Mouse (Mus musculus) stomach, embryonic 15.5 days (tissue): Measurements from ENCODE around the gene Pdlim5. TPM values are rescaled to one million over a fixed set of nuclear protein-coding genes. Genes with fewer than 3 reads are reported as not detected.
A peak's percentile ranks its signal among the peaks of the same experiment; 100 is the strongest.

Experiments used
- ATAC-seq: fragments of 200-750 bp; cut with Nextera tagmentation; 2 replicates; pipeline ENCODE4 v1.8.0; 2017; ENCODE audit warnings: low read depth, moderate number of reproducible peaks, moderate TSS enrichment; ENCODE audit not compliant: insufficient read depth, low FRiP score
- H3K27ac ChIP-seq: fragments of 300-500 bp; sonication (generic); 2 replicates; pipeline ENCODE4 v1.5.1; 2015; ENCODE audit warnings: mild to moderate bottlenecking, inconsistent platforms
- H3K27me3 ChIP-seq: fragments of 300-500 bp; sonication (generic); replicated peaks from 2 replicates; pipeline ENCODE4 v1.6.1; 2015; ENCODE audit warnings: inconsistent platforms
- H3K36me3 ChIP-seq: fragments of 300-500 bp; sonication (generic); 2 replicates; pipeline ENCODE4 v1.6.1; 2015; ENCODE audit warnings: inconsistent platforms
- H3K4me1 ChIP-seq: fragments of 300-500 bp; sonication (generic); 2 replicates; pipeline ENCODE4 v1.6.1; 2015; ENCODE audit warnings: inconsistent platforms
- H3K4me2 ChIP-seq: fragments of 300-500 bp; sonication (generic); 2 replicates; pipeline ENCODE4 v1.6.1; 2015; ENCODE audit warnings: mild to moderate bottlenecking, inconsistent platforms
- H3K4me3 ChIP-seq: fragments of 300-500 bp; sonication (generic); replicated peaks from 2 replicates; pipeline ENCODE4 v1.5.1; 2015; ENCODE audit warnings: inconsistent platforms
- H3K9ac ChIP-seq: fragments of 300-500 bp; sonication (generic); 2 replicates; pipeline ENCODE4 v1.6.1; 2015; ENCODE audit warnings: inconsistent platforms
- H3K9me3 ChIP-seq: fragments of 300-500 bp; sonication (generic); 2 replicates; pipeline ENCODE4 v1.6.1; 2016; ENCODE audit warnings: inconsistent platforms
- WGBS: fragments of 180-500 bp; shearing (Covaris S2); methylation state at CpG from one replicate; pipeline ENCODE4 v1.1.7; 2015; 5-methylcytosine and 5-hydroxymethylcytosine counted together
- polyA plus RNA-seq: library from polyadenylated mRNA; unstranded; fragments of >200 nt; fragmentation: Nextera tagmentation; extraction: Ambion mirVana; gene quantifications from 2 replicates; pipeline ENCODE4 v1.2.1, GENCODE M21; 2015

Gene Pdlim5
- polyA plus RNA-seq, 1 experiment from 2014 or later, result 35.9 TPM

DNA sequence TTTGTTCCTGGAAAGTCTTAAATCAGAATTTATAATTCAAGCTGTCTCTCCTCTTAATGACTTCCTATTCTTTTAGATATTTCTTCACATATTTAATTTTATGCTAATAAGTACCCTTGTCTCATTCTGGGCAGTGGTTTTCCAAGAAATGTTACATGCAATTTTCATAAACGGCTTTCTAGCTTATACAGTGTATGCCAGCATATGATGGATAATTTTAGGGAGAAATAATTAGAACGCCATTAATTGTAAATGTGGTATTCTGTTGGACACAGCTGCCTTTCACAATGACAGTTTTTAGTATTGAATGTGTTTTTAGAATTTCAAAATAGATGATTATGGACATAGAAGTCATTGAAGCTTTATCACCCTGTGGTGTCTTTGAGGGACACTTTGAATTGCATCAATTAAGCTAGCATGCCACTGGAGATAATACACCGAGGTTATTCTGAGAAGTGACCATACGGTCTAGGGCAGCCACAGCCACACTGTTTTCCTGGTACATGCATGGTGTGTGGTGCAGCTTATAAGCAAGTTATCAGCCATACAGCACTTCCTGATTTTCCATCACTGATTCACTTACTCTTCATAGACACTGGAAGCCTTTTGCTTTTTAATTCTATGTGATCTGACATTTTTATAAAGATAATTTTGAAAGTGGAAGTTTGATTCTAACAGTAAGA lies 63.5 kb downstream of the Pdlim5 start:
- no peak for ATAC-seq
- no peak overlapping the region for H3K9ac ChIP-seq
- no peaks in the 10 kb centered on the region for H3K4me1 ChIP-seq
- H3K9me3 ChIP-seq, result no peaks in the 10 kb centered on the region
- H3K27me3 ChIP-seq, result no peaks in the 10 kb centered on the region
- no peak overlapping the region for H3K4me3 ChIP-seq
- WGBS, result 79% methylated on average over 4 of the region's 4 CpGs
- H3K4me2 ChIP-seq, result no peak overlapping the region
- H3K27ac ChIP-seq, result no peak overlapping the region
- H3K36me3 ChIP-seq, result no peaks in the 10 kb centered on the region

GRCm38 (mm10) chr3:142330425-142330824 lies 65.1 kb downstream of the Pdlim5 start:
- H3K4me3 ChIP-seq, result no peak overlapping the region

DNA sequence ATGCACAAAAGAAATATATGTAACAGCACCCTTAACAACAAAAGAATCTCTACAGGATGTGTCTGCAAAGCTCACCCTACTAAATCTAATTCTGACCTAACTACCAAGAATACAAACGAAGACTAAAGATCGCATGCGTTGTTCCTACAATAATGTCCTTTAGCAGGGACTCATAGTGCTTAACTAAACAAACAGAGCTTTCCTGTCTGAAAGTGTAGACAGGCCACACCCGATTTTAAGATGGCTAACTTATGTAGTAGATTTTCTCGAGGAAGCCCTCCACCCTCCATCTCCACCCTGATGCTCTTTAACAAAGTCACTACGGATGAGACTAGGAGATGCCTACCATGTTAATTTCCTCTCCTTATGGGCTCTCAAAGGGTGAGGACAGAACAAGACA lies 71.9 kb downstream of the Pdlim5 start:
- Histone ChIP-seq H3K4me2 (no peak overlapping the region), H3K4me3 (no peak overlapping the region), H3K4me1 (no peaks in the 10 kb centered on the region), H3K9me3 (no peaks in the 10 kb centered on the region), H3K27me3 (no peaks in the 10 kb centered on the region), H3K36me3 (no peaks in the 10 kb centered on the region), H3K9ac (no peak overlapping the region), H3K27ac (no peak overlapping the region)
- no peak for ATAC-seq
- WGBS, result 55% methylated on average over 6 of the region's 6 CpGs

More at GRCm38 (mm10) chr3:142330425-142330824, 65.1 kb downstream of the Pdlim5 start:
- 66% methylated on average over 3 of the region's 3 CpGs for WGBS
- Histone ChIP-seq H3K4me1 (no peaks in the 10 kb centered on the region), H3K27me3 (no peaks in the 10 kb centered on the region), H3K4me2 (no peak overlapping the region), H3K9me3 (no peaks in the 10 kb centered on the region), H3K27ac (no peak overlapping the region), H3K9ac (no peak overlapping the region), H3K36me3 (no peaks in the 10 kb centered on the region)
- ATAC-seq, result no peak

DNA sequence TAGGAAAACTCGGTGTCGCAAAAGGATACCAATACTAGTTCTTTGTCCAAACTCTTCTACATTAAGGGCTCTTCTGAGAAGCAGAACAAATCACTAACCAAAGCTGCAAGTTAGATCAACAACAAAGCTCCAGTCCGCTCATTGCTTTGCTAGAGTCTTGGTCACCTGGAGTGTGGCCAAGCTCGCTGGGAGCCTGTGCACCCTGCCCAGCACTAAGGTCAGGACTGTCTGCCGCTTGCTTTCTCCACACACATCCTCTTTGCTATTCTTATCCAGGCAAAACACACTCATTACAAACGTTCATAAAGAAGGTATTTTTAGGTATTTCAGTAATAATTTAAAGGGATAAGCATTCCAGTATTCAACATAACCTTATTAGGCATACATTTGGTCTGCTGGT lies 73.6 kb downstream of the Pdlim5 start:
- 59% methylated on average over 6 of the region's 6 CpGs for WGBS
- Histone ChIP-seq H3K9me3 (no peaks in the 10 kb centered on the region), H3K27me3 (no peaks in the 10 kb centered on the region), H3K4me1 (no peaks in the 10 kb centered on the region), H3K4me2 (no peak overlapping the region), H3K36me3 (no peaks in the 10 kb centered on the region), H3K27ac (no peak overlapping the region), H3K4me3 (no peak overlapping the region), H3K9ac (no peak overlapping the region)
- ATAC-seq, result no peak

- Histone ChIP-seq H3K27me3 (no peaks in the 10 kb centered on the region), H3K4me2 (no peak overlapping the region), H3K9me3 (no peaks in the 10 kb centered on the region), H3K9ac (no peak overlapping the region), H3K36me3 (no peaks in the 10 kb centered on the region), H3K4me3 (no peak overlapping the region), H3K4me1 (no peaks in the 10 kb centered on the region), H3K27ac (peak overlapping the region; percentile 41; the same call in 1 of the 2 replicates)
- 50% methylated on average over 2 of the region's 2 CpGs for WGBS
- ATAC-seq, result peak; percentile 90
Measured at GRCm38 (mm10) chr3:142318147-142318546, 77.3 kb downstream of the Pdlim5 start.

- H3K9ac ChIP-seq, result no peak overlapping the region
- WGBS, result 61% methylated on average over 2 of the region's 2 CpGs
- no peaks in the 10 kb centered on the region for H3K36me3 ChIP-seq
- no peak overlapping the region for H3K4me3 ChIP-seq
- H3K9me3 ChIP-seq, result no peaks in the 10 kb centered on the region
- H3K27me3 ChIP-seq, result no peaks in the 10 kb centered on the region
- no peaks in the 10 kb centered on the region for H3K4me1 ChIP-seq
- no peak for ATAC-seq
- H3K27ac ChIP-seq, result no peak overlapping the region
- no peak overlapping the region for H3K4me2 ChIP-seq
Measured at GRCm38 (mm10) chr3:142316138-142316740, 79.3 kb downstream of the Pdlim5 start.

DNA sequence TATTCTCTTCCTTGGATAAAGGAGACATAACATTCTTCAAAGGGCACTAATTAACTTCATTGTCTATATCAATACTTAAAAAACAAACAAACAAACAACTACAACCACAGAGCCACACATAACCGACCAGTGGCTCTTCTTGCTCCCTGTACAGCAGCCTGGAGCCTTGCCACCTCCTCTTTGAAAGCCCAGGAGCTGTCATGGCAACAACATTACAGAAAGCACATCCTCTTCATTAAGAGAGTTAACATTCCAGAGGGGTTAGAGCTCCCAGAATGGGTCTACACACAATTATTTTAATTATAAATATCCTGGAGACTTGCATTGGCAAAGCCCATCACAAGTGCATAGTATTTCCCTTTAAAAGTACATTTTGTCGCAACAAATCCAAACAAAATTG lies 84.4 kb downstream of the Pdlim5 start:
- no peak overlapping the region for H3K4me3 ChIP-seq
- 0 out of 2 replicates have a peak, but pooled peaks cover 5% of the 10 kb centered on the region for H3K4me1 ChIP-seq
- no peak for ATAC-seq
- H3K9ac ChIP-seq, result no peak overlapping the region
- no peaks in the 10 kb centered on the region for H3K27me3 ChIP-seq
- H3K27ac ChIP-seq, result no peak overlapping the region
- no peak overlapping the region for H3K4me2 ChIP-seq
- no peaks in the 10 kb centered on the region for H3K36me3 ChIP-seq
- no peaks in the 10 kb centered on the region for H3K9me3 ChIP-seq
- WGBS, result 44% methylated on average over 2 of the region's 2 CpGs

DNA sequence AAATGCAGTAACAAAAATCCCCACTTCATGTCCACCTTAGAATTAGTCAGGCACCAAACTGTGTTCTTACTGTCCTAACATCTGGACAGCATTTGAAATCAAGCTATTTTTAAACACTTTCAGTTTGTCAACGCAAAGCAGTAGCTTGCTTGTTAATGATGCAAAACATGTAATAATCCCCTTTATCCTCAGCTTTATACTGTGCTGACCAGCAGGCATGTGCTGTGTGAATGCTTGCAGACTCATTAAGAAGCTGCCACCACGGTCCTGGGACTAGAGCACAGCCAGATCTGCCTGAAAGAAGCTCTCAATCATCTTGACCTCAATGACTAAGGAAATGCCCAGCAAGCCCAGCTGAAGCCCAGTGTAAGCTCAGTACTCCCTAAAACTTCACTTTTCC lies 85.0 kb downstream of the Pdlim5 start:
- no peak for ATAC-seq
- no peak overlapping the region for H3K4me2 ChIP-seq
- 52% methylated on average over 2 of the region's 2 CpGs for WGBS
- H3K9ac ChIP-seq, result no peak overlapping the region
- H3K36me3 ChIP-seq, result no peaks in the 10 kb centered on the region
- no peaks in the 10 kb centered on the region for H3K9me3 ChIP-seq
- H3K27me3 ChIP-seq, result no peaks in the 10 kb centered on the region
- H3K4me1 ChIP-seq, result 0 out of 2 replicates have a peak, but pooled peaks cover 5% of the 10 kb centered on the region
- no peak overlapping the region for H3K4me3 ChIP-seq
- no peak overlapping the region for H3K27ac ChIP-seq

- no peaks in the 10 kb centered on the region for H3K4me1 ChIP-seq
- H3K36me3 ChIP-seq, result no peaks in the 10 kb centered on the region
- WGBS, result 84% methylated on average over 7 of the region's 7 CpGs
- H3K27ac ChIP-seq, result no peak overlapping the region
- H3K4me2 ChIP-seq, result no peak overlapping the region
- no peak for ATAC-seq
- no peak overlapping the region for H3K9ac ChIP-seq
- H3K4me3 ChIP-seq, result no peak overlapping the region
- no peaks in the 10 kb centered on the region for H3K9me3 ChIP-seq
- no peaks in the 10 kb centered on the region for H3K27me3 ChIP-seq
Measured at GRCm38 (mm10) chr3:142295287-142295676, 100.2 kb downstream of the Pdlim5 start.

DNA sequence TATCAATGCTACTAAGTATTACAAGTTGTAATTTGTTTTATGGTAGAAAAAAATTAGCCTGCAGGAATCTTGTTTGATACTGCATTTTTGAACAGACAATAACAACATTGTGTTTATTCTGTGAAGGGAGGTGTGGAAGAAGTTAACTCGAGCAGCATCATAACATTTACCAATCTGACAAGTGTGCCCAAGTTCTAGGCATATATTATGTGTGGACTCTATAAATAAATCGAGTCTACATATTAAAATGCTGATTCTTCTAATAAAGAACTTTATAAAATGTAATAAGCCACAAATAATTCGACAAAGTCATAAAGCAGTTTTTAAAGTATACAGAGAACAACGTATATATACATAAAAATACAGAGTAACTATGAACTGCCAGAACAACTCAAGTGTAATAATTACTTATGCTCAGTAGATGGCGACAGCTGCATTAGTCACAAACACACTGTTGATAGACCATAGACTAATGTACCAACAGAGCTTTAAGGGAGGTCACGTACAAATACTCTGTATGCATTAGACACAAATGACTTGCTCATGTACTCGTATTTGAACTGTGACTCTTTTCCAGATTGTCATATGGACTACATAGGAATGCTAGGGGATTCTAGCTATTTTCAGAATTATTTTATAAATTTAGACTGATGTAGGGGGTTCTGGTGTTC lies 100.7 kb downstream of the Pdlim5 start:
- no peak overlapping the region for H3K27ac ChIP-seq
- no peaks in the 10 kb centered on the region for H3K27me3 ChIP-seq
- H3K4me3 ChIP-seq, result no peak overlapping the region
- no peaks in the 10 kb centered on the region for H3K4me1 ChIP-seq
- H3K4me2 ChIP-seq, result no peak overlapping the region
- no peak overlapping the region for H3K9ac ChIP-seq
- H3K9me3 ChIP-seq, result no peaks in the 10 kb centered on the region
- no peak for ATAC-seq
- H3K36me3 ChIP-seq, result no peaks in the 10 kb centered on the region
- WGBS, result 23% methylated on average over 7 of the region's 7 CpGs

DNA sequence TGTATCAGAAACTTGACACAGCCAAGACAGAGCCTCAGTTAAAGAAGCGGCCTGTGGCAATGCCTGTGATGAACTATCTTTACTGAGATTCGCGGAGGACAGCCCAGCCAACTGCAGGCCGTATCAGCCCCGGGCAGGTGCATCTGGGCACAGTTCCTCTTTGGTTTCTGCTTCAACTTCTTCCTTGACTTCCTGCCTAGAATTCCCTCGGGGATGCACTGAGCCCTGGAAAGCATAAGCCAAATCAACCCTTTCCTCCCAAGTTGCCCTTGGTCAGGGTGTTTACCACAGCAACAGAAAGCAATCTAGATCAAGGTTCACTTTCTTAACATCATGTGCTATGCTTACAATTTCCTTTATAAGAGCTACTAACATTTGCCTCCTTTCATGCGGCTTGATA lies 101.9 kb downstream of the Pdlim5 start:
- H3K9me3 ChIP-seq, result no peaks in the 10 kb centered on the region
- no peaks in the 10 kb centered on the region for H3K27me3 ChIP-seq
- H3K4me3 ChIP-seq, result no peak overlapping the region
- H3K4me1 ChIP-seq, result no peaks in the 10 kb centered on the region
- no peak overlapping the region for H3K4me2 ChIP-seq
- 81% methylated on average over 7 of the region's 7 CpGs for whole genome bisulfite sequencing
- H3K36me3 ChIP-seq, result no peaks in the 10 kb centered on the region
- no peak for ATAC-seq
- no peak overlapping the region for H3K9ac ChIP-seq
- no peak overlapping the region for H3K27ac ChIP-seq

GRCm38 (mm10) chr3:142282706-142283105 lies 112.8 kb downstream of the Pdlim5 start:
- no peaks in the 10 kb centered on the region for H3K36me3 ChIP-seq
- WGBS, result 42% methylated on average over 9 of the region's 9 CpGs
- H3K27ac ChIP-seq, result no peak overlapping the region
- ATAC-seq, result no peak
- H3K9me3 ChIP-seq, result no peaks in the 10 kb centered on the region
- no peak overlapping the region; the same call in 1 of the 2 replicates for H3K4me3 ChIP-seq
- no peak overlapping the region for H3K9ac ChIP-seq
- H3K4me1 ChIP-seq, result no peaks in the 10 kb centered on the region
- H3K4me2 ChIP-seq, result peak overlapping the region; percentile 11; the same call in 1 of the 2 replicates
- H3K27me3 ChIP-seq, result no peaks in the 10 kb centered on the region
